Mouse (Mus musculus) midbrain, postnatal 0 days (tissue): ENCODE measurements around the gene Gm20517. TPM values are rescaled to one million over a fixed set of nuclear protein-coding genes. Genes with fewer than 3 reads are reported as not detected.

Source experiments
- ATAC-seq: fragments of 200-750 bp; cut with Nextera tagmentation; 2 replicates; pipeline ENCODE4 v1.8.0; 2017; ENCODE audit warnings: moderate number of reproducible peaks, mild to moderate bottlenecking, moderate TSS enrichment, moderate library complexity; ENCODE audit not compliant: low FRiP score
- DNase-seq: peaks from one replicate; pipeline ENCODE4 v3.0.0-alpha.2; 2015; ENCODE audit warnings: low spot score
- H3K27ac ChIP-seq: fragments of 300-500 bp; sonication (generic); 2 replicates; pipeline ENCODE4 v1.5.1; 2014; ENCODE audit warnings: low read depth, mild to moderate bottlenecking, low read length, mixed read lengths
- H3K27me3 ChIP-seq: fragments of 300-500 bp; sonication (generic); 2 replicates; pipeline ENCODE4 v1.6.1; 2014; ENCODE audit warnings: low read length, control low read depth, mixed read lengths; ENCODE audit not compliant: insufficient read depth
- H3K36me3 ChIP-seq: fragments of 300-500 bp; sonication (generic); 2 replicates; pipeline ENCODE4 v1.6.1; 2014; ENCODE audit warnings: low read length, control low read depth, mixed read lengths; ENCODE audit not compliant: insufficient read depth
- H3K4me1 ChIP-seq: fragments of 300-500 bp; sonication (generic); 2 replicates; pipeline ENCODE4 v1.6.1; 2014; ENCODE audit warnings: mild to moderate bottlenecking, control low read depth, antibody characterized with exemption, low read length, mixed read lengths; ENCODE audit not compliant: insufficient read depth
- H3K4me2 ChIP-seq: fragments of 300-500 bp; sonication (generic); 2 replicates; pipeline ENCODE4 v1.6.1; 2014; ENCODE audit warnings: low read depth, mild to moderate bottlenecking, low read length, mixed read lengths; ENCODE audit not compliant: poor library complexity, severe bottlenecking
- H3K4me3 ChIP-seq: fragments of 300-500 bp; sonication (generic); 2 replicates; pipeline ENCODE4 v1.5.1; 2014; ENCODE audit warnings: low read depth, mild to moderate bottlenecking, low read length, moderate library complexity
- H3K9ac ChIP-seq: fragments of 300-500 bp; sonication (generic); replicated peaks from 2 replicates; pipeline ENCODE4 v1.6.1; 2014; ENCODE audit warnings: mild to moderate bottlenecking, low read length, moderate library complexity, mixed read lengths; ENCODE audit not compliant: poor library complexity, severe bottlenecking
- H3K9me3 ChIP-seq: fragments of 300-500 bp; sonication (generic); 2 replicates; pipeline ENCODE4 v1.6.1; 2016; ENCODE audit warnings: low read length, control low read depth
- CTCF ChIP-seq: IDR thresholded peaks from 2 replicates; pipeline ENCODE4 v1.5.1; 2016; ENCODE audit warnings: antibody characterized with exemption, mild to moderate bottlenecking
- WGBS: fragments of 180-500 bp; shearing (Covaris S2); extraction: QIAGEN DNeasy Blood & Tissue Kit; methylation state at CpG from one replicate; pipeline ENCODE4 v1.1.7; 2014; 5-methylcytosine and 5-hydroxymethylcytosine counted together
- polyA plus RNA-seq: library from polyadenylated mRNA; unstranded; fragments of >200 nt; fragmentation: Nextera tagmentation; extraction: Ambion mirVana; gene quantifications from 2 replicates; pipeline ENCODE4 v1.2.1, GENCODE M21; 2015
- total RNA-seq: library from RNA; depleted of rRNA; stranded (reverse); fragments of >200 nt; gene quantifications from 2 replicates; pipeline ENCODE4 v1.2.3, GENCODE M21; 2014

Gm20517 gene
- total and polyA plus RNA-seq, 2 experiments from 2014 or later = 0.96 to 3.2 TPM

- Histone ChIP-seq H3K4me2 (peak overlapping the region; percentile 89), H3K27ac (peak overlapping the region; percentile 88), H3K27me3 (no peaks in the 10 kb centered on the region), H3K4me3 (peak overlapping the region; percentile 74), H3K4me1 (peaks cover 5% of the 10 kb centered on the region; the same call in 1 of the 2 replicates), H3K9ac (peak overlapping the region; percentile 86), H3K9me3 (no peaks in the 10 kb centered on the region), H3K36me3 (peaks cover 13% of the 10 kb centered on the region; the same call in 1 of the 2 replicates)
- no peak for TF ChIP-seq CTCF
- ATAC-seq (peak; percentile 88), DNase-seq (peak; percentile 98)
- WGBS = 1% methylated on average over 68 of the region's 70 CpGs
Measured at GRCm38 (mm10) chr17:47687409-47688343, 76.3 kb downstream of the Gm20517 start.

DNA sequence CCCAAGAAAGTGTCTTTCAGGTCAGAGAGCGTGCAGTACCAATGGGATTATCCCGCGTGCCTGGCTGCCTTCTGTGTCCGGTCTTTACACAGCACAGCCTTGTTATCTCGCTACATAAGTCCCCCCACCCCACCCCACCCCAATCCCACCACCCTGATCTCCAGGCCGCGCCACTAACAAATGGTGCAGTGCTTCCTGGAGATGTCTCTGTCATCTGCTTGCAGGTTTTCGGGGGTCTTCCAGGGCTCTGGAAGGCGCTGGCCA lies 76.9 kb downstream of the Gm20517 start, which contains the start of gene Tomm6:
Gene Tomm6, minus strand, starts transcription at position 43 of the 264 bp plus-strand sequence.
- H3K4me2 ChIP-seq = peak within 1 kb of the TSS; percentile 89
- peak within 1 kb of the TSS; percentile 74 for H3K4me3 ChIP-seq
- H3K27me3 ChIP-seq = no peaks in the 10 kb centered on the region
- 2% methylated on average over 9 of the region's 9 CpGs for WGBS
- TF ChIP-seq CTCF = no peak
- peaks cover 12% of the 10 kb centered on the region; the same call in 1 of the 2 replicates for H3K36me3 ChIP-seq
- peak within 1 kb of the TSS; percentile 86 for H3K9ac ChIP-seq
- no peaks in the 10 kb centered on the region for H3K9me3 ChIP-seq
- H3K4me1 ChIP-seq = peaks cover 5% of the 10 kb centered on the region; the same call in 1 of the 2 replicates
- ATAC-seq (no peak), DNase-seq (no peak)
- peak within 1 kb of the TSS; percentile 88 for H3K27ac ChIP-seq

- H3K9ac ChIP-seq = peak within 1 kb of the TSS; percentile 86
- H3K36me3 ChIP-seq = peaks cover 6% of the 10 kb centered on the region; the same call in 1 of the 2 replicates
- DNase-seq (peak; percentile 79), ATAC-seq (peak; percentile 74)
- H3K27me3 ChIP-seq = no peaks in the 10 kb centered on the region
- peak within 1 kb of the TSS; percentile 89 for H3K4me2 ChIP-seq
- peak within 1 kb of the TSS; percentile 74 for H3K4me3 ChIP-seq
- TF ChIP-seq CTCF = peak; percentile 31
- H3K27ac ChIP-seq = peak within 1 kb of the TSS; percentile 88
- no peaks in the 10 kb centered on the region for H3K9me3 ChIP-seq
- WGBS = under 1% methylated on average over 53 of the region's 58 CpGs
- peaks cover 5% of the 10 kb centered on the region; the same call in 1 of the 2 replicates for H3K4me1 ChIP-seq
Measured at GRCm38 (mm10) chr17:47688608-47689575, 77.5 kb downstream of the Gm20517 start, which contains the start of gene Frs3. Gene Frs3 (plus strand): TSS chr17:47689030.

DNA sequence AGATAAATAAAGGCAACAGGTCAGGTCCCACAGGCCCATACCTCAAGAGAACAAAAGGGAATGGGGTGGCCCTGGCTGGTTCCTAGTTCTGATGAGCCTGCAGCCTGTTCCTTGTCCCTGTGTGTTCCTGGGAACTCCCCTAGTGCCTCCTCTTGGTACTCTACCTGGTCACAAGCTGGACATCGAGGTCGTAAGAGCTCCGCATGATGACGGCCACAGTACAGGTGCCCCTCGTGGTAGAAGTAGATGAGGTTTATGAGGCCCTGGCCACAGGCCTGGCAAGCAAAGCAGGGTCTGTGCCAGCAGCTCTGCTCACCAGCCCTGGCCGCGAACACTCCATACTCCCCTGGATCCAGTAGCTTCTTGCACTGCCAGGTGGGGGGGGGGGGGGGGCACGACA lies 78.5 kb downstream of the Gm20517 start:
- H3K4me3 ChIP-seq = peak overlapping the region; percentile 74
- DNase-seq = no peak
- WGBS = 84% methylated on average over 8 of the region's 8 CpGs
- H3K4me1 ChIP-seq = peaks cover 5% of the 10 kb centered on the region; the same call in 1 of the 2 replicates
- no peak for ATAC-seq
- no peak overlapping the region for H3K27ac ChIP-seq
- TF ChIP-seq CTCF = no peak
- no peak overlapping the region for H3K9ac ChIP-seq
- H3K27me3 ChIP-seq = no peaks in the 10 kb centered on the region
- H3K4me2 ChIP-seq = peak overlapping the region; percentile 89
- no peaks in the 10 kb centered on the region for H3K9me3 ChIP-seq
- H3K36me3 ChIP-seq = no peaks in the 10 kb centered on the region

DNA sequence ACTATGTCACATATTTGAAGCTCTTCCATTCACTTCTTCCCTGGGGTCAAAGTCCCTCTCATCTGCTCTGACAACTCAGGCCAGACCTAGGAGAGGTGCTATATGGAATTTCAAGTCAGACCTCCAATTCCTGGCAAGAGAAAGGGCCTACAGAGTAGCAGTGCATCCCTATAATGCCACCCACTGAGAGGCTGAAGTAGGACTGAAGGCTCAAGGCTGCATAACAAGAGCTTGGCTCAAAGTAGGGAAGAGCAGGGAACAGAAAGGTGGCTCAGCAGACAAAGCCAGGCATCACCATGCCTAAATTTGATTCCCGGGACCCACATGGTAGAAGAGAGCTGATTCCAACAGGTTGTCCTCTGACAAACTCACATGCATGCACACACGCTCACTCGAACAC lies 80.3 kb downstream of the Gm20517 start:
- no peaks in the 10 kb centered on the region for H3K36me3 ChIP-seq
- no peak overlapping the region for H3K4me2 ChIP-seq
- no peak overlapping the region for H3K9ac ChIP-seq
- TF ChIP-seq CTCF = no peak
- no peak overlapping the region for H3K27ac ChIP-seq
- no peak overlapping the region for H3K4me3 ChIP-seq
- no peaks in the 10 kb centered on the region for H3K9me3 ChIP-seq
- H3K4me1 ChIP-seq = peaks cover 5% of the 10 kb centered on the region; the same call in 1 of the 2 replicates
- WGBS = 90% methylated on average over 3 of the region's 3 CpGs
- no peak for ATAC-seq
- H3K27me3 ChIP-seq = no peaks in the 10 kb centered on the region
- DNase-seq = no peak
